Mouse (Mus musculus) kidney, adult 2 months (tissue): ENCODE measurements around the gene E430018J23Rik. TPM values are rescaled to one million over a fixed set of nuclear protein-coding genes. Genes with fewer than 3 reads are reported as not detected.
"Not testable (repeated sequence)": the region's sequence is repeated elsewhere in the genome, so short reads cannot be mapped to it uniquely, and the experiment has no call there.

Source experiments
- DNase-seq: peaks from one replicate; pipeline ENCODE4 v3.0.0; 2021
- H3K27ac ChIP-seq: fragments of 200-500 bp; 2 replicates; pipeline ENCODE4 v1.5.1; 2012; ENCODE audit warnings: low read depth, low read length, control low read depth, inconsistent platforms; ENCODE audit not compliant: insufficient read depth
- H3K27me3 ChIP-seq: fragments of 200-500 bp; replicated peaks from 2 replicates; pipeline ENCODE4 v1.6.1; 2012; ENCODE audit warnings: mild to moderate bottlenecking, moderate library complexity, low read length, inconsistent platforms; ENCODE audit not compliant: control insufficient read depth, insufficient read depth
- H3K36me3 ChIP-seq: fragments of 200-500 bp; 2 replicates; pipeline ENCODE4 v1.6.1; 2012; ENCODE audit warnings: mild to moderate bottlenecking, moderate library complexity, low read length, inconsistent platforms; ENCODE audit not compliant: control insufficient read depth, insufficient read depth
- H3K4me1 ChIP-seq: fragments of 200-500 bp; 2 replicates; pipeline ENCODE4 v1.6.1; 2011; ENCODE audit warnings: low read length; ENCODE audit not compliant: control insufficient read depth, insufficient read depth
- H3K4me3 ChIP-seq: fragments of 200-500 bp; 2 replicates; pipeline ENCODE4 v1.5.1; 2011; ENCODE audit warnings: mild to moderate bottlenecking, low read depth, low read length, control low read depth; ENCODE audit not compliant: insufficient read depth
- CTCF ChIP-seq: fragments of 200-500 bp; conservative IDR thresholded peaks from 2 replicates; pipeline ENCODE4 v1.5.1; 2011; ENCODE audit warnings: low read depth, mild to moderate bottlenecking, control low read depth, low read length, moderate library complexity, mixed read lengths; ENCODE audit not compliant: insufficient read depth, insufficient read length
- POLR2A ChIP-seq: fragments of 200-500 bp; IDR thresholded peaks from one replicate; pipeline ENCODE4 v1.6.1; 2011; ENCODE audit warnings: low read depth, low read length, control low read depth
- WGBS: fragments of 180-500 bp; shearing (Covaris S2); methylation state at CpG from one replicate; pipeline ENCODE4 v1.1.7; 2018; 5-methylcytosine and 5-hydroxymethylcytosine counted together
- polyA plus RNA-seq: library from polyadenylated mRNA; depleted of rRNA; stranded (reverse); fragments of >200 nt; gene quantifications from 2 replicates; pipeline ENCODE4 v1.2.3, GENCODE M21; 2012

The E430018J23Rik gene
- polyA plus RNA-seq, 1 experiment, result 5.5 TPM

GRCm38 (mm10) chr7:127392251-127392824, 1.1 kb downstream of the E430018J23Rik start:
- WGBS, result 80% methylated on average over 8 of the region's 8 CpGs
- Histone ChIP-seq H3K4me3 (peak overlapping the region; percentile 91; the same call in 1 of the 2 replicates), H3K36me3 (no peaks in the 10 kb centered on the region), H3K4me1 (peaks cover 8% of the 10 kb centered on the region; the same call in 1 of the 2 replicates), H3K27ac (no peak overlapping the region), H3K27me3 (no peaks in the 10 kb centered on the region)
- DNase-seq, result no peak
- no peak for TF ChIP-seq POLR2A
- no peak for TF ChIP-seq CTCF

DNA sequence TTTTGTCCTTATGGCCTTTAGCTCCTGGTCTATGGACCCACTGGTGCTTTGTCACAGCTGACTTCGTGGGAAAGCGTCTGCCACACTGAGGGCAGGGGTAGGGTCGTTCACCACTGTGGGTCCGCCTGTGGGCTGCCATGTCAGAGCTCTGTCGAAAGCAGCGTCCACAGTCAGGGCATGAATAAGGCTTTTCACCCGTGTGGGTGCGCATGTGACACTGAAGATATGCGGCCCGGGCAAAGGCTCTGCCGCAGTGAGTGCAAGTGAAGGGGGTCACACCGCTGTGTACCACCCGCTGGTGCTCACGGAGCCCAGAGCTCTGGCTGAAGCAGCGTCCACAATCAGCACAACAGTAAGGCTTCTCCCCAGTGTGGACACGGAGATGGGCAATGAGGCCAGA, 1.9 kb downstream of the E430018J23Rik start:
- no peaks in the 10 kb centered on the region for H3K36me3 ChIP-seq
- peaks cover 8% of the 10 kb centered on the region; the same call in 1 of the 2 replicates for H3K4me1 ChIP-seq
- WGBS, result 94% methylated on average over 16 of the region's 16 CpGs
- H3K4me3 ChIP-seq, result no peak overlapping the region
- DNase-seq, result no peak
- no peak for TF ChIP-seq POLR2A
- TF ChIP-seq CTCF, result no peak
- H3K27me3 ChIP-seq, result no peaks in the 10 kb centered on the region
- H3K27ac ChIP-seq, result no peak overlapping the region

DNA sequence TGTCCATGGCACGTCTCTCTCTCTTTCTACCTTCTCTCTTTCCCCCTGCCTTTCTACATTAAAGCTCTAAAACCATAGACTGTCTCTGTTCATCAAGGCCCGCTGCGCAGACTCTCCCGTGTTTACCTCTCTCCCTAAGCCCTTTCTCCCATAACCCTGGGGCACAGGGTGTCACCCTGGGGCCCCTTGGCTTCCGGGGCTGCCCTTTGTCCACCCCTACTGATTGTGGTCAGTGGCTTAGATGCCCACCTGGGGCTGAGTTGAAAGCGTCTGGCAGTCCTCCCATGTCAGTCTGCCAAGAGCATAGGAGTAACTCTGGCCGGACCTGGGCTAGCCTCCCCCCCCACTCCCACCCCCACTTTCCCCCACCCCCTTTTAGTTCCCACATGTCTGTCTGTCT, 3.1 kb downstream of the E430018J23Rik start:
- H3K4me1 ChIP-seq, result peaks cover 8% of the 10 kb centered on the region; the same call in 1 of the 2 replicates
- no peak overlapping the region for H3K27ac ChIP-seq
- no peak for DNase-seq
- H3K4me3 ChIP-seq, result no peak overlapping the region
- no peaks in the 10 kb centered on the region for H3K27me3 ChIP-seq
- no peaks in the 10 kb centered on the region for H3K36me3 ChIP-seq
- WGBS, result 69% methylated on average over 7 of the region's 7 CpGs
- TF ChIP-seq CTCF, result no peak
- no peak for TF ChIP-seq POLR2A

DNA sequence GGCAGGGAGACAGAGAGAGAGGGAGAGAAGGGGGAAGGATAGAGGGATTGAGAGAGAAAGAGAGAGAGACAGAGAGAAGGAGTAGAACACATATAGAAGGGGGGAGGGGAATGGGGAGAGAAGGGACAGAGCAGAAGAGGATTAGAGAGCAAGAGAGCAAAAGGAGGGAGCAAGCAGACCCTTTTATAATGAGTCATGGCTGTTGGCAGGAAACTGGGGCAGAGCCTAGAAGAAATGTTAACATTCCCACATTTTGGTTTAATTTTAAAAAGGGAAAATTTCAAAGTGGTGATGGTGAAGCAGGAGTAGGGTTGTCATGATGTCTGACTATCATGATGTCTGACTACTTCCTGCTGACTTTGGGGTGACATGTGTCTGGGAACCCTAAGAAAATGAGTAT, 5.2 kb downstream of the E430018J23Rik start:
- not testable (repeated sequence) for H3K4me3 ChIP-seq, H3K27me3 ChIP-seq, H3K36me3 ChIP-seq, DNase-seq, H3K4me1 ChIP-seq, H3K27ac ChIP-seq

DNA sequence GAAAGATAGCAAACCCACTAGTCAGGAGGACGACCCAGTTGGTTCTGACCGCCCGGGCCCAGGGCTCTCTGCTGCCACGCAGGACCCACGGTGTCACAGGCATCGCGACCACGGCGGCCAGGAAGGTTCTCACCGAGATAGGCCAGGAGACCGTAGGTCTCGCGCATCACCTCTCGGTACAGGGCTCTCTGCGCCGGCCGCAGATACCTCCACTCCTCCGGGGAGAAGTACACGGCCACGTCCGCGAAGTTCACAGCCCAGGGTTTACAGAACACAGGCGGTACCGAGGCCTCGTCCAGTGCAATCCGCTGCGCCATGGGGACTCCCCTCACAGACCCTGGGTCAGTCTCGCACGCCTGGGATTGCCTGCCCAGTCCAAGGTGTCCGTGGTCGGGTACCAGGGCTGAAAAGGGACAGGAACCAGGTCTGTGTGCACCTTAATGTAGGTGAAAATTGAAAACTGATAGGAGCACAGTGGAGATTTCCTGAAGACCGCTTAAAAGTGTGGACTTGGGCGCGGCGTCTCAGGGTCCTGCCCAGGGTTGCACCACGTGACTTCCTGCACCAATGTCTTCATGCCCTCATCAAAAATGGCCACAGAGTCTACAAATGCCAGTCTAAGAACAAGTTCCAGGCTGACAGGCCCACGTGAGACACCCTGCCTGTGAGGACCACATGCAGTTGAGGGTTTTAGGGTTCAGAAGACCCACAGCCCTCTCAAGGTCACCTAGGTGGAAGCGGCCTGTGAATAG, 6.6 kb downstream of the E430018J23Rik start, which contains the start of gene 9130019O22Rik:
Gene 9130019O22Rik, minus strand, starts transcription at position 526 of the 752 bp plus-strand sequence.
- TF ChIP-seq POLR2A, result peak; percentile 53
- no peak for TF ChIP-seq CTCF
- 13% methylated on average over 38 of the region's 38 CpGs for WGBS
- peak; percentile 97 for DNase-seq
- H3K27ac ChIP-seq, result peak within 1 kb of the TSS; percentile 37; the same call in 1 of the 2 replicates
- no peaks in the 10 kb centered on the region for H3K27me3 ChIP-seq
- H3K4me1 ChIP-seq, result no peaks in the 10 kb centered on the region
- no peaks in the 10 kb centered on the region for H3K36me3 ChIP-seq
- H3K4me3 ChIP-seq, result peak within 1 kb of the TSS; percentile 83

GRCm38 (mm10) chr7:127385560-127385959, 7.9 kb downstream of the E430018J23Rik start:
- H3K27ac ChIP-seq, H3K4me1 ChIP-seq, H3K27me3 ChIP-seq, H3K4me3 ChIP-seq, H3K36me3 ChIP-seq, DNase-seq: not testable (repeated sequence)
- 93% methylated on average over 4 of the region's 4 CpGs for WGBS

- Histone ChIP-seq H3K4me1 (no peaks in the 10 kb centered on the region), H3K27me3 (no peaks in the 10 kb centered on the region), H3K36me3 (no peaks in the 10 kb centered on the region), H3K27ac (no peak overlapping the region), H3K4me3 (no peak overlapping the region)
- TF ChIP-seq CTCF (no peak), POLR2A (no peak)
- 80% methylated on average over 6 of the region's 6 CpGs for WGBS
- no peak for DNase-seq
Measured at GRCm38 (mm10) chr7:127378310-127378921, 15.0 kb downstream of the E430018J23Rik start.
